Mouse (Mus musculus): ENCODE data around the gene Armcx1. TPM values are rescaled to one million over a fixed set of nuclear protein-coding genes. Genes with fewer than 3 reads are reported as not detected.

Armcx1 gene
- polyA plus RNA-seq, 1 experiment from 2014 or later: 14.9 TPM

DNA sequence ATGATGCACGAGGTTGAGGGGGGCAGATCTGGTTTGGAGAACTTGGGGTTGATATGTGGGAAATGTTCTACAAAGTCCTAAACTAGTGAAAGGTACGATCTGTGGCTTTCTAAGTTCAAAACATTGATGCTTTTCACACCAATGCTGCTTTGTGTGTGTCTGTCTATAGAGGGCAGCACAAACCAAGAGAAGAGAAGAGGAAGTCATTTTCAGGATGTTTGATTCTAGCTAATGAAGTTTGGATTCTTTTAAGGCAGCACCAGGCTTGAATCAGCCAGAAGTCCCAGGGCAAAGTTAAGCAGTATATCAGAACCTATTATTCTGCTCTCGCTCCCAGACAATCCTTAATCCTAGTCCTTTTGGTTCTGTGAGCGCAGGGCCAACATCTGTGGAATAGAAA, 12.0 kb downstream of the Armcx1 start:
- H3K27me3 ChIP-seq (ENCODE audit: control insufficient read depth, insufficient read depth, low read length): no peaks in the 10 kb centered on the region
- no peak overlapping the region for H3K4me2 ChIP-seq (replicated peaks; ENCODE audit: low read depth)
- ATAC-seq (ENCODE audit: low FRiP score, low TSS enrichment) (no peak), DNase-seq (ENCODE audit: low spot score) (no peak)
- no peak overlapping the region for H3K4me3 ChIP-seq (ENCODE audit: low read depth, low read length)
- TF ChIP-seq CTCF (IDR thresholded peaks at IDR 0.05; ENCODE audit: low read depth) (peak; percentile 81), EP300 (optimal IDR thresholded peaks at IDR 0.05) (no peak)
- WGBS: 31% methylated on average over 4 of the region's 4 CpGs
- H3K9me3 ChIP-seq (ENCODE audit: control insufficient read depth, low read length): no peaks in the 10 kb centered on the region
- H3K4me1 ChIP-seq (replicated peaks; ENCODE audit: control insufficient read depth, insufficient read depth): no peaks in the 10 kb centered on the region
- H3K9ac ChIP-seq (ENCODE audit: low read length): no peak overlapping the region
- H3K27ac ChIP-seq (replicated peaks): no peak overlapping the region
- H3K36me3 ChIP-seq (ENCODE audit: control insufficient read depth, insufficient read depth, low read length): no peaks in the 10 kb centered on the region

- Histone ChIP-seq H3K9me3 (ENCODE audit: control insufficient read depth, low read length) (no peaks in the 10 kb centered on the region), H3K4me1 (replicated peaks; ENCODE audit: control insufficient read depth, insufficient read depth) (no peaks in the 10 kb centered on the region), H3K4me2 (replicated peaks; ENCODE audit: low read depth) (no peak overlapping the region), H3K36me3 (ENCODE audit: control insufficient read depth, insufficient read depth, low read length) (no peaks in the 10 kb centered on the region), H3K27me3 (ENCODE audit: control insufficient read depth, insufficient read depth, low read length) (no peaks in the 10 kb centered on the region), H3K4me3 (ENCODE audit: low read depth, low read length) (no peak overlapping the region), H3K9ac (ENCODE audit: low read length) (no peak overlapping the region), H3K27ac (replicated peaks) (no peak overlapping the region)
- WGBS: 90% methylated on average over 1 of the region's 1 CpGs
- ATAC-seq (ENCODE audit: low FRiP score, low TSS enrichment): no peak
- DNase-seq (ENCODE audit: low spot score): no peak
- no peak for TF ChIP-seq EP300 (optimal IDR thresholded peaks at IDR 0.05)
- no peak for TF ChIP-seq CTCF (IDR thresholded peaks at IDR 0.05; ENCODE audit: low read depth)
These were observed 20.0 kb downstream of the Armcx1 start for GRCm38 (mm10) chrX:134737796-134738195.

DNA sequence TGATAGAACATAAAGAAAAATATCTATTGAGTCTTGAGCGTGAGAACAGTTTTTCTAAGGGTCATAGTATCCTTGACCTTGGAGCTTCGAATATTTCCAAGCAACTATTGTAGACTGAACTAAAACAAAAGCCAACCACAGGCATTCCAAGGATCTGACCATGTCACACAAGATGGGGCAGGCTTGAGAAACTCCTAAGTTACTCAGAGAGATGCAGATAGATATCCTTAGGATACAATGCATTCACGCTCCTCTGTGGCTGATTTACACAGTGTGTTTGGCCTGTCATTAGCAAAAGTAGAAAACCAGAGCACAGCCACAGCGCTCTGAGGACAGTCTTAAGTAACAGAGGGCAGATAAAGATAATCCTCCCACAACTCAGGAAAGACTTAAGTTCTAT, 21.4 kb downstream of the Armcx1 start:
- Histone ChIP-seq H3K27ac (replicated peaks) (no peak overlapping the region), H3K4me2 (replicated peaks; ENCODE audit: low read depth) (no peak overlapping the region), H3K4me1 (replicated peaks; ENCODE audit: control insufficient read depth, insufficient read depth) (no peaks in the 10 kb centered on the region), H3K9me3 (ENCODE audit: control insufficient read depth, low read length) (no peaks in the 10 kb centered on the region), H3K9ac (ENCODE audit: low read length) (no peak overlapping the region), H3K4me3 (ENCODE audit: low read depth, low read length) (no peak overlapping the region), H3K27me3 (ENCODE audit: control insufficient read depth, insufficient read depth, low read length) (no peaks in the 10 kb centered on the region), H3K36me3 (ENCODE audit: control insufficient read depth, insufficient read depth, low read length) (no peaks in the 10 kb centered on the region)
- WGBS: 61% methylated on average over 4 of the region's 4 CpGs
- DNase-seq (ENCODE audit: low spot score) (no peak), ATAC-seq (ENCODE audit: low FRiP score, low TSS enrichment) (no peak)
- TF ChIP-seq CTCF (IDR thresholded peaks at IDR 0.05; ENCODE audit: low read depth): no peak

DNA sequence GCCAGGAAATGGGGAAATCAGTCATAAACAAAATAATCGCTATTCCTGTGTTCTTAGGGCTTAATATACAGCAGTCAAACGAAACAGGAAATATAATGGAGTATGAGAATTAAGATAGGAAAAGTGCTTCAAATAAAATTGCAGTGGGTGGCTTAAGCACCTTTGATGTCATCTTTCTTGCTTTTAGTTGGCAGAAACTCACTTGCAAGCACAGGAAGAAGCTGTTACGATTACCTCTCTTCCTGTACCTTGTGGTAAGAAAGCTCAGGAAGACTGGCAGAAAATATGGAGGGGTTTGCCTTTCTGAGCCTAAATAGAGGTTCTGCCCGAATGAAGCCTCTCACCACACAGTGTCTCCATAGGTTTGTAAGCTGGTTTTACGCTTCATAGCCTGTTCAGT, 24.1 kb downstream of the Armcx1 start:
- DNase-seq (ENCODE audit: low spot score) (no peak), ATAC-seq (ENCODE audit: low FRiP score, low TSS enrichment) (no peak)
- Histone ChIP-seq H3K27ac (replicated peaks) (no peak overlapping the region), H3K9ac (ENCODE audit: low read length) (no peak overlapping the region), H3K36me3 (ENCODE audit: control insufficient read depth, insufficient read depth, low read length) (no peaks in the 10 kb centered on the region), H3K4me2 (replicated peaks; ENCODE audit: low read depth) (no peak overlapping the region), H3K4me3 (ENCODE audit: low read depth, low read length) (no peak overlapping the region), H3K27me3 (ENCODE audit: control insufficient read depth, insufficient read depth, low read length) (no peaks in the 10 kb centered on the region), H3K9me3 (ENCODE audit: control insufficient read depth, low read length) (no peaks in the 10 kb centered on the region), H3K4me1 (replicated peaks; ENCODE audit: control insufficient read depth, insufficient read depth) (no peaks in the 10 kb centered on the region)
- TF ChIP-seq EP300 (optimal IDR thresholded peaks at IDR 0.05): no peak
- TF ChIP-seq CTCF (IDR thresholded peaks at IDR 0.05; ENCODE audit: low read depth): no peak
- WGBS: 60% methylated on average over 5 of the region's 5 CpGs

DNA sequence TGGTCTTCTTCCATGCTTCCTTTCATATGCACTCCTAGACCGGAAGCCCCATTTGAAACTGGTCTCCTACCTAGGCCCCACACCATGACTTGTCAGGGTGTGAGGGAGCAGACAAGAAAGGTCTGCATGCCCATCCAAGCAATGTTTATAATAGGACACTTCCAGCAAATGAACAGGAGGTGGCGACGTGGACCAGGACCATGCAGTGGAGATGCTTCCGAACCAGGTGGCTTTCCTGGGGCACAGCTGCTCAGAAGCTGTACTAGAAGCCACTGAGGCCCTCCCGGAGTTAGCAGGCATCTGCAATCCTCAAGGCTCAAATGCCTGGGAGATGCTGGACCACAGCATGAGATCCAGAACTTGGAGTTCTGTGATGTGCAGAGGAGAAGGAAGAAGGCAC, 28.7 kb downstream of the Armcx1 start:
- Histone ChIP-seq H3K27ac (replicated peaks) (no peak overlapping the region), H3K4me3 (ENCODE audit: low read depth, low read length) (no peak overlapping the region), H3K9ac (ENCODE audit: low read length) (no peak overlapping the region), H3K4me2 (replicated peaks; ENCODE audit: low read depth) (no peak overlapping the region), H3K9me3 (ENCODE audit: control insufficient read depth, low read length) (no peaks in the 10 kb centered on the region), H3K27me3 (ENCODE audit: control insufficient read depth, insufficient read depth, low read length) (no peaks in the 10 kb centered on the region), H3K36me3 (ENCODE audit: control insufficient read depth, insufficient read depth, low read length) (no peaks in the 10 kb centered on the region), H3K4me1 (replicated peaks; ENCODE audit: control insufficient read depth, insufficient read depth) (no peaks in the 10 kb centered on the region)
- DNase-seq (ENCODE audit: low spot score): peak; percentile 38
- 20% methylated on average over 5 of the region's 5 CpGs for WGBS
- TF ChIP-seq EP300 (optimal IDR thresholded peaks at IDR 0.05) (no peak), CTCF (IDR thresholded peaks at IDR 0.05; ENCODE audit: low read depth) (peak; percentile 81)
- peak; percentile 69 for ATAC-seq (ENCODE audit: low FRiP score, low TSS enrichment)

DNA sequence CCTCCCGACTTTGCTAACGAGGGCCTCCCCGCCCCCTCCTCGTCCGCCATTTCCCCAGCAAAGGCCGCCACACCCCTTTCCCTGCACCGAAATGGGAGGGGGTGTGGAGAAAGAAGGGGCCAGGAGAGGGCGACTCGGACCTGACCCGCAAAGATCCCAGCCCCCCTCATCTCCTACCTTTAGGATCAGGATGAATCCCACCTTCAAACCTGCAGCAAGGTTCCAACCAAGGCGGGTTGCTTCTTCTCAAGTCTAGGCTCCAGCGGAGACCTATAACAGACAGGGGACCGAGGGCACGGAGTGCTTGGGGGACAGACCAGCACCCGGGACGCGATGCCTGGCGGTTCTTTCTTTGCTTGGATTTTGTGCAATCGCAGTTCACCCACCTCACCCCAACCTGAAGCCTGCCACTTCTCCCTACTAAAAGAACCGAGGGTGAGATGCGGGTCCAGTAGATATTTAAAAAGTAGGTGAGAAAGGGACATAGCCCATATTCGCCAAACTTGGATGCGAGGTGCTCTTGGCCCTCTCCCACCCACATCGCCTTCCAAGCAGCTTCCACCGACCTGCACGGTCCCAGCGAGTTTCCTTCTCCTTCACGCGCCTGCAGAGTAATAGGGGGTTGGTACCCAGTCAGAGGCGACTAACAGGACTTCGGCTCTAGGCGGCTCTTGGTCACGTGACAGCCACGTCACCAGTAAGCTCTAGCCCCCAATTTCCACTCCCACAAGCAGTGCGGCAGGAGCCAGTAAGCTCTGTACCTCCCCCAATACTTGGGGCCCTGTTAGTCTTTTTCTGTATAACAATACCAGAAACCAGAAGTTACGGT, 33.2 kb downstream of the Armcx1 start, which contains the start of gene Armcx6:
Armcx6 (minus strand) TSS at position 654 of the 829 bp plus-strand sequence.
- H3K9ac ChIP-seq (ENCODE audit: low read length): peak within 1 kb of the TSS; percentile 39
- H3K4me1 ChIP-seq (replicated peaks; ENCODE audit: control insufficient read depth, insufficient read depth): no peaks in the 10 kb centered on the region
- TF ChIP-seq CTCF (IDR thresholded peaks at IDR 0.05; ENCODE audit: low read depth): peak; percentile 30; the same call in 1 of the 2 replicates
- TF ChIP-seq EP300 (optimal IDR thresholded peaks at IDR 0.05): no peak
- H3K36me3 ChIP-seq (ENCODE audit: control insufficient read depth, insufficient read depth, low read length): no peaks in the 10 kb centered on the region
- no peaks in the 10 kb centered on the region for H3K27me3 ChIP-seq (ENCODE audit: control insufficient read depth, insufficient read depth, low read length)
- H3K4me2 ChIP-seq (replicated peaks; ENCODE audit: low read depth): peak within 1 kb of the TSS; percentile 62
- peak; percentile 54 for DNase-seq (ENCODE audit: low spot score)
- H3K4me3 ChIP-seq (ENCODE audit: low read depth, low read length): peak within 1 kb of the TSS; percentile 47
- WGBS: 13% methylated on average over 36 of the region's 36 CpGs
- H3K27ac ChIP-seq (replicated peaks): peak within 1 kb of the TSS; percentile 53; the same call in 1 of the 2 replicates
- H3K9me3 ChIP-seq (ENCODE audit: control insufficient read depth, low read length): no peaks in the 10 kb centered on the region
- ATAC-seq (ENCODE audit: low FRiP score, low TSS enrichment): peak; percentile 78
